Mouse (Mus musculus) kidney, adult 2 months (tissue): ENCODE results near the gene Prss34. TPM values are rescaled to one million over a fixed set of nuclear protein-coding genes. Genes with fewer than 3 reads are reported as not detected.
A peak's percentile ranks its signal among the peaks of the same experiment; 100 is the strongest.

Source experiments
- DNase-seq: peaks from one replicate; pipeline ENCODE4 v3.0.0; 2021
- H3K27ac ChIP-seq: fragments of 200-500 bp; 2 replicates; pipeline ENCODE4 v1.5.1; 2012; ENCODE audit warnings: low read depth, low read length, control low read depth, inconsistent platforms; ENCODE audit not compliant: insufficient read depth
- H3K27me3 ChIP-seq: fragments of 200-500 bp; replicated peaks from 2 replicates; pipeline ENCODE4 v1.6.1; 2012; ENCODE audit warnings: mild to moderate bottlenecking, moderate library complexity, low read length, inconsistent platforms; ENCODE audit not compliant: control insufficient read depth, insufficient read depth
- H3K36me3 ChIP-seq: fragments of 200-500 bp; 2 replicates; pipeline ENCODE4 v1.6.1; 2012; ENCODE audit warnings: mild to moderate bottlenecking, moderate library complexity, low read length, inconsistent platforms; ENCODE audit not compliant: control insufficient read depth, insufficient read depth
- H3K4me1 ChIP-seq: fragments of 200-500 bp; 2 replicates; pipeline ENCODE4 v1.6.1; 2011; ENCODE audit warnings: low read length; ENCODE audit not compliant: control insufficient read depth, insufficient read depth
- H3K4me3 ChIP-seq: fragments of 200-500 bp; 2 replicates; pipeline ENCODE4 v1.5.1; 2011; ENCODE audit warnings: mild to moderate bottlenecking, low read depth, low read length, control low read depth; ENCODE audit not compliant: insufficient read depth
- CTCF ChIP-seq: fragments of 200-500 bp; conservative IDR thresholded peaks from 2 replicates; pipeline ENCODE4 v1.5.1; 2011; ENCODE audit warnings: low read depth, mild to moderate bottlenecking, control low read depth, low read length, moderate library complexity, mixed read lengths; ENCODE audit not compliant: insufficient read depth, insufficient read length
- POLR2A ChIP-seq: fragments of 200-500 bp; IDR thresholded peaks from one replicate; pipeline ENCODE4 v1.6.1; 2011; ENCODE audit warnings: low read depth, low read length, control low read depth
- WGBS: fragments of 180-500 bp; shearing (Covaris S2); methylation state at CpG from one replicate; pipeline ENCODE4 v1.1.7; 2018; 5-methylcytosine and 5-hydroxymethylcytosine counted together
- polyA plus RNA-seq: library from polyadenylated mRNA; depleted of rRNA; stranded (reverse); fragments of >200 nt; gene quantifications from 2 replicates; pipeline ENCODE4 v1.2.3, GENCODE M21; 2012

Prss34 gene
- polyA plus RNA-seq, 1 experiment = not detected

DNA sequence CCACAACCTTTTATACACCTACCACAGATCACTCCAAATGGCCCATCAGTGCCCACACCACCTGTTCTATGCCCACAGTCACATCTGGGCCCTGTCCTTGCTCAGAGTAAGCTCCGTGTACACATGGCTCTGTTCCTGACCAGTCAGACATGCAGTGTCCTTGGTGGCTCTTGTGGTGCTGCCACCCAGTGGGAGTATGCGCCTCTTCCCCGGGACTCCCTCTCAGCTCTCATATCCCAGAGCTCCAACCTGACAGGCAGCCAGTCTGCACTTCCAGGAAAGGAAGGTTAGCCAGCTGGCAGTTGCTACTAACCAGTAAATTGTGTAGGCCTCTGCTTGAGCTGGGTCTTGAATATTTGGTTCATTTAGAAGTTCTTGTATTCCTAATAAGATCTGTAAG is 33.7 kb upstream of the Prss34 start:
- WGBS = 30% methylated on average over 3 of the region's 3 CpGs
- DNase-seq = peak; percentile 62
- TF ChIP-seq POLR2A (no peak), CTCF (peak; percentile 59; the same call in 1 of the 2 replicates)

DNA sequence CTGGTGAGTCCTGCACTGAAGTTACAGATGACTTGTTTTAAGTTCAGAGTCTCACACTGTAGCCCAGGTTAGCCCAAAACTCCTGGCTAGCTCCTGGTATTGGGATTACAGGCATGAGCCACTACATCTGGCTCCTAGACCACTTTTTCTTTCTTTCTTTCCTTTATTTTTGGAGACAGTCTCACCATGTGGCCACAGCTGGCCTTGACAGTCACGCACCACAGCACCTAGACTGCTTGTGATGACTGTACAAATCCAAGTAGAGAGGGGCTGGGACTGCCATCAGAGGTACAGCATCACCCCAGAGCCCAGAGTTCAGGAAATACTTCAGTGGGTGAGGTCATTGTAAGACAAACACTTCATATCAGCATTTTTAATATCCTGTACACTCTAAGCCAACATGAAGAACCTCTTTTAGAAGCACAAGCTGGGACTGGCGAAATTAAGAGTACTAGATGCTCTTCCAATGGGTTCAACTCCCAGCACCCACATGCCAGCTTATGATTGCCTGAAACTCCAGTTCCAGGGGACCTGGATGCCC is 27.3 kb upstream of the Prss34 start:
- 43% methylated on average over 2 of the region's 2 CpGs for WGBS
- no peaks in the 10 kb centered on the region for H3K27me3 ChIP-seq
- TF ChIP-seq POLR2A (no peak), CTCF (no peak)
- no peak overlapping the region for H3K27ac ChIP-seq
- peaks cover 19% of the 10 kb centered on the region for H3K4me1 ChIP-seq
- no peak for DNase-seq
- no peak overlapping the region for H3K4me3 ChIP-seq
- peaks cover 5% of the 10 kb centered on the region for H3K36me3 ChIP-seq

More for the DNA sequence above, 33.7 kb upstream of the Prss34 start:
- H3K27me3 ChIP-seq = no peaks in the 10 kb centered on the region
- H3K27ac ChIP-seq = no peak overlapping the region
- H3K4me3 ChIP-seq = no peak overlapping the region
- peaks cover 5% of the 10 kb centered on the region for H3K36me3 ChIP-seq
- H3K4me1 ChIP-seq = no peaks in the 10 kb centered on the region

DNA sequence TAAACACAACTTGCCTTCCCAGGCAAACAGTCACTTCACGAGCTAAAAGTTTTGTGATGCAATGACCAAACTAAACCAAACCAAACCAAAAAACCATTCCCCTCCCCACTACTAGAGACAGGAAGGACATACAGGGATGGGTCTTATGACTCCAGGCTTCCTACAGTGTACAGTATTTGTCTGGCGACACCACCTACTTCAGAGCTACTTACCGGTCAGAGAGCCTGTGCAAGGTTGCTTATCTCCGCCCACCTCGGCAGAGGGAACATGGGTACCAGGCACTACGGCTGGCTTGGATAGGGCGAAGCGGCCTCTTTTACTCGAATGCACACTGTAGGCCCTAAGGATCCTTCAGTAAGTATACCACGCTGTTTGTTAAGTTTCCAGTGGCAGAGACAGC is 25.9 kb upstream of the Prss34 start:
- TF ChIP-seq CTCF (no peak), POLR2A (no peak)
- Histone ChIP-seq H3K27ac (0 out of 2 replicates have a peak overlapping the region, but pooled peaks have one; percentile 21), H3K27me3 (no peaks in the 10 kb centered on the region), H3K36me3 (peaks cover 4% of the 10 kb centered on the region; the same call in 1 of the 2 replicates), H3K4me3 (peak overlapping the region; percentile 97), H3K4me1 (peaks cover 19% of the 10 kb centered on the region)
- peak; percentile 50 for DNase-seq
- WGBS = under 1% methylated on average over 10 of the region's 10 CpGs

DNA sequence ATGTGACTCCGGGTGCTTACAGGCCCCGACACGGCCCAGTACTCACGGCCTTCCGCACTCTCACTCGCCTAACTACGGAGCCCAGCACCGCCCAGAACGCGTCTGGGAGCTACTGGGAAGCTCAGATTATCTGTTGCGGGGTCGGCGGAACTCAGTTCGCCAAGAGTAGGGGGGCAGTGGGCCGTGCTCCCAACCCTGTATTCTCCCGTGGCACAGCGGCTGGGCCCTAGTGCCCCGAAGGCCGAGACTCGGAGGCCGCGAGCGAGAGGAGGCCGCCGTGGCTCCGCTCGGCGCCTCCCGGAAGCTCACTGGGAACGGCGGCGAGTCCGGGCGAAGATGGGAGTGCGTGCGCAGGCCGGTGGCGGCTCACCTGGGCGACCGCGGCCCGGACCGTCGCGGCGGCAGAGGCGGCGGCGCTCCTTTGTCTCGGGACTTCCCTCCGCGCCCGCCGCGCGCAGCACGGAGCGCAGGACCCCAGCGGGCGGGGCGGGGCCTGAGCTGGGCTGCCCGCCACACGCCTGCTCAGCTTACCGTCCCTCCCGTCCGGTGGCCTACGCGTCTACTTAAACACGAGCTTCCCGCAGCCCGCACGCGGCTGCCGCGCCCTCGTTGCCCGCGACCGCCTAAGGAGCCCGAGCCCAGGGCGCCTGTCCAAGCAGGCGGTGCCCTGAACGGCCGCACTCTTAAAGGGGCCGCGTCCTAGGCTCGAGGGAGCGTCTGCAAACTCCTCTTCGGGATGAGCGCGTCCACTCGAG is 25.1 kb upstream of the Prss34 start:
- peak overlapping the region; percentile 97 for H3K4me3 ChIP-seq
- TF ChIP-seq POLR2A = no peak
- TF ChIP-seq CTCF = no peak
- H3K27ac ChIP-seq = peak overlapping the region; percentile 100
- H3K27me3 ChIP-seq = no peaks in the 10 kb centered on the region
- H3K36me3 ChIP-seq = no peaks in the 10 kb centered on the region; the same call in 1 of the 2 replicates
- H3K4me1 ChIP-seq = peaks cover 19% of the 10 kb centered on the region
- DNase-seq = peak; percentile 57
- WGBS = 1% methylated on average over 92 of the region's 92 CpGs

DNA sequence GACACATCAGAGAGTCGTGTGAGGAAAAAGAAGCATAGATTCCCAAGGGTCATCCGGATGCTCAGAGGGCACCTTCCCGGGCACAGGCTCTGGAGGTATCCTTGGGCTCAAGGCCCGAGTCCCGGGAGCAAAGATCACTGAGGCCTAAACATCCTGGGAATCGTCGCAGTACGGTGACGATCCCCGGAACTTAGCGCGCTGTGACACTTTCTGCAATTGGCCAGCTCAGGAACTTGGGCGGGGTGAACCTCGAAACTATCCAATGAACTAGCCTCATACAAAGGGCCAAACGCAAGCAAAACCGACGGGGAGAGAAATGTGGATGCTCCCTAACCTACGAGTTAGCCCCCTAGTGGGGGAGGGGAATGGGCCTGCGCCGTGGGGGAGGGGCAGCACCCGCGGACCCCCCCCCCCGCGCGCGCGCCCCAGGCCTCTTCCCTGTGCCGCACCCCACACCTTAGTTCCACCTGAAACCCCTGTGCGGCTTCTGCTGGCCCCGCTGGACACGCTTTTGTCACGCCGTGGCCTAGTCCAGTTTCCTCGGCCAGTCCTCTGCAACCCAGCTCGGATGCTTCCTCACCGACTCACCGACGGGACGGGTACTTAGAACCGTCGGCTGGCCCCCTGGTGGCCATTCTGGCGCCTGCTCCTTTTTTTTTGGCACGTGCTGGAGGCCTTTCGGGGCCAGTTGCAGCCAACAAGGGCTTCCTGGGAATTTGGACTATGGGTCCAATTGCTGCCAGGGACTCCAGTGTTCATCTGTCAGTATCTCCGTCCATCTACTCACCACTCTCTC is 24.3 kb upstream of the Prss34 start:
- Histone ChIP-seq H3K27ac (peak overlapping the region; percentile 100), H3K4me3 (peak overlapping the region; percentile 97), H3K27me3 (no peaks in the 10 kb centered on the region), H3K4me1 (peaks cover 19% of the 10 kb centered on the region), H3K36me3 (no peaks in the 10 kb centered on the region; the same call in 1 of the 2 replicates)
- TF ChIP-seq CTCF = peak; percentile 63
- TF ChIP-seq POLR2A = no peak
- peak; percentile 100 for DNase-seq
- under 1% methylated on average over 45 of the region's 45 CpGs for WGBS

DNA sequence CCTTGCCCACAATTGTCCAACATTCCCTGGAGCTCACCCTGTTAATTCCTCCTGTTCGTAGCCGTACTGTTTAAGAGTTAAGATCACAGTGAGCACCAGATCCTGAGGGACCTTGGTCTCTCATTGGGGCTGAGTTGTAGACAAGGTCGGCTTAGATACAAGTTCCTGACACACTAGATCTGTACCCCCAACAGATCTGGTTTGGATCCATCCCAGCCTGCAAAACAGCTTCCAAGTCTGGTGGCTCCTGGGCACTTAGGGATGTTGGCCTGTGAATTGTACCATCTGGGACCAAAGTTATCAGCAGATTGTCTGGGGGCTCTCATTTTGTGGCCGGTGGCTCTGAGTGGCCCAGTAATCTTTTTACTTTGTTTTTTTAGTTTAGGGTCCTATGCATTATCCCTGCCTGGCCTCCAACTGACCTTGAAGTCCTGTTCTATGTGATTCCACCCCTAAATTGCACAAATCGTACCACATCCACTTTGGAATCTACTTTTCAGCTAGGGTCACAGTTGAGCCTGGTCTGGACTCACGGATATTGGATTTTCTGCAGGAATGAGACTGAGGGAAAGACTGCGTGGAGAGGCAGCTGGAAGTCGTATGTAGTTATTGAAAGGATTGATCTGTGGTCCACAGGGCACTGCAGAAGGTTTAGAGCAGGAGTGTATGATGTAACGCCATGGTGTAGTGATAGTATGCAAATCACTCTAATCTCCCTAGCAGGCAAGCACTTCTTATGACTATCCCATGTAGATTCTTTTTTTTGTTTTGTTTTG is 23.4 kb upstream of the Prss34 start, which contains the start of gene Ube2i:
Ube2i (minus strand) TSS at position 52 of the 776 bp plus-strand sequence.
- TF ChIP-seq POLR2A = no peak
- TF ChIP-seq CTCF = no peak
- Histone ChIP-seq H3K4me3 (peak within 1 kb of the TSS; percentile 97), H3K36me3 (no peaks in the 10 kb centered on the region), H3K4me1 (peaks cover 19% of the 10 kb centered on the region), H3K27ac (peak within 1 kb of the TSS; percentile 100), H3K27me3 (no peaks in the 10 kb centered on the region)
- DNase-seq = no peak
- 79% methylated on average over 9 of the region's 9 CpGs for WGBS
